19 mouse cellular contexts compared by ENCODE assay signal in genomic region chr5:117995911-117996310, GRCm38 (mm10). TPM values are rescaled to one million over a fixed set of nuclear protein-coding genes. Genes with fewer than 3 reads are reported as not detected.
"Had no signal": no experiment of that assay in that cellular context is flagged by ENCODE, and none has a peak within 500 bp of the region (broad histone marks: within the 10 kb centered on the region; RNA-seq: fewer than 3 reads in every experiment).

No protein-coding gene starts in this region.

- H3K4me1 ChIP-seq: hindbrain, embryonic 13.5 days; hindbrain, embryonic 15.5 days; kidney, embryonic 15.5 days; limb, embryonic 10.5 days; limb, embryonic 12.5 days had no signal

- H3K4me3 ChIP-seq: heart, embryonic 13.5 days; heart, embryonic 15.5 days; hindbrain, embryonic 13.5 days; hindbrain, embryonic 15.5 days; kidney, embryonic 15.5 days; limb, embryonic 10.5 days; limb, embryonic 12.5 days; liver, embryonic 13.5 days; liver, embryonic 15.5 days had no signal

- H3K9ac ChIP-seq: heart, embryonic 15.5 days; hindbrain, embryonic 13.5 days; hindbrain, embryonic 15.5 days; kidney, embryonic 15.5 days; limb, embryonic 12.5 days; liver, embryonic 13.5 days; liver, embryonic 15.5 days; liver, postnatal 0 days had no signal

- DNase-seq: gastrocnemius, postnatal 14 days; heart, adult 18-20 months; heart, postnatal 14 days; heart, postnatal 36 days; layer of hippocampus, adult 9-11 months; layer of hippocampus, postnatal 36 days; liver, embryonic 13.5 days; liver, postnatal 0 days had no signal

- H3K9me3 ChIP-seq: heart, embryonic 13.5 days; heart, embryonic 15.5 days; hindbrain, embryonic 13.5 days; hindbrain, embryonic 15.5 days; kidney, embryonic 15.5 days; limb, embryonic 10.5 days; limb, embryonic 12.5 days; liver, embryonic 13.5 days; liver, embryonic 15.5 days had no signal

- H3K27ac ChIP-seq: heart, embryonic 13.5 days; heart, embryonic 15.5 days; hindbrain, embryonic 13.5 days; hindbrain, embryonic 15.5 days; hindbrain, postnatal 0 days; kidney, embryonic 15.5 days; kidney, postnatal 0 days; limb, embryonic 10.5 days; limb, embryonic 12.5 days; liver, embryonic 13.5 days; liver, embryonic 15.5 days had no signal

- H3K27me3 ChIP-seq: heart, embryonic 13.5 days; heart, embryonic 15.5 days; hindbrain, embryonic 13.5 days; hindbrain, embryonic 15.5 days; kidney, embryonic 15.5 days; limb, embryonic 12.5 days; liver, embryonic 13.5 days; liver, embryonic 15.5 days had no signal

RNA-seq across cellular contexts. Expression of gene Tesc, which starts 31.6 kb away (rescaled TPM):
- total RNA-seq: hematopoietic stem cell, adult 5-6 weeks had no signal
